Mouse (Mus musculus) lung, adult 2 months (tissue): ENCODE measurements around the gene Arhgef39. TPM values are rescaled to one million over a fixed set of nuclear protein-coding genes. Genes with fewer than 3 reads are reported as not detected.
A peak's percentile ranks its signal among the peaks of the same experiment; 100 is the strongest.
"Not testable (repeated sequence)": the region's sequence is repeated elsewhere in the genome, so short reads cannot be mapped to it uniquely, and the experiment has no call there.

Experiments
- DNase-seq: peaks from one replicate; pipeline ENCODE4 v3.0.0; 2022
- H3K4me1 ChIP-seq: fragments of 200-500 bp; 2 replicates; pipeline ENCODE4 v1.6.1; 2011; ENCODE audit warnings: low read length; ENCODE audit not compliant: control insufficient read depth, insufficient read depth
- H3K4me3 ChIP-seq: fragments of 200-500 bp; replicated peaks from 2 replicates; pipeline ENCODE3; 2011; ENCODE audit warnings: low read depth, mild to moderate bottlenecking, control low read depth, low read length; ENCODE audit errors: extremely low read depth
- CTCF ChIP-seq: fragments of 200-500 bp; IDR thresholded peaks from 2 replicates; pipeline ENCODE4 v1.5.1; 2011; ENCODE audit warnings: mild to moderate bottlenecking, low read length, control low read depth; ENCODE audit not compliant: insufficient read depth
- POLR2A ChIP-seq: fragments of 200-500 bp; IDR thresholded peaks from 2 replicates; pipeline ENCODE4 v1.6.1; 2011; ENCODE audit warnings: low read depth, mild to moderate bottlenecking, control low read depth, low read length, borderline replicate concordance; ENCODE audit errors: extremely low read depth
- WGBS: fragments of 180-500 bp; shearing (Covaris S2); methylation state at CpG from one replicate; pipeline ENCODE4 v1.1.7; 2018; 5-methylcytosine and 5-hydroxymethylcytosine counted together
- polyA plus RNA-seq: library from polyadenylated mRNA; depleted of rRNA; stranded (reverse); fragments of >200 nt; gene quantifications from 2 replicates; pipeline ENCODE4 v1.2.3, GENCODE M21; 2012

The Arhgef39 gene
- polyA plus RNA-seq, 1 experiment: 6.9 TPM

DNA sequence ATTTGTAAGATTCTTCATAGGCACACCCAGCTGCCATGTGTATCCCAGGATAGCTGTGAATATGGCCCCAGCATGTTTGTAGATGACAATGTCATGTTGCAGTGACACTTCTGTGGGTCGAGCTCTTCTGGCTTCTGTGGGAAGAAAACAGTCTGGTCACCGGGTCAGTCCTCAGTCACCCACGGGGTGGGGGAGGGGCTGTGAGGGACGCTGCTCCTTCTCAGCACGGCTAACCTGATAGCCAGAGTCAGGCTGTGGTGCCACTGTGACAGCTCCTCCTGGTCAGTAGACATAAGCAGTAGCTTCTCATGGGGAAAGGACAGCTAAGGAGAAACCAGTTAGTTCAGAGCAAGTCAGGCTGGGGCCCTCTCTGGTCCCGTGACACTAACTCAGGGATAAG, 2.9 kb downstream of the Arhgef39 start:
- 63% methylated on average over 6 of the region's 6 CpGs for WGBS
- no peak for DNase-seq
- Histone ChIP-seq H3K4me3 (no peak overlapping the region), H3K4me1 (peaks cover 3% of the 10 kb centered on the region; the same call in 1 of the 2 replicates)
- TF ChIP-seq CTCF (no peak), POLR2A (no peak)

DNA sequence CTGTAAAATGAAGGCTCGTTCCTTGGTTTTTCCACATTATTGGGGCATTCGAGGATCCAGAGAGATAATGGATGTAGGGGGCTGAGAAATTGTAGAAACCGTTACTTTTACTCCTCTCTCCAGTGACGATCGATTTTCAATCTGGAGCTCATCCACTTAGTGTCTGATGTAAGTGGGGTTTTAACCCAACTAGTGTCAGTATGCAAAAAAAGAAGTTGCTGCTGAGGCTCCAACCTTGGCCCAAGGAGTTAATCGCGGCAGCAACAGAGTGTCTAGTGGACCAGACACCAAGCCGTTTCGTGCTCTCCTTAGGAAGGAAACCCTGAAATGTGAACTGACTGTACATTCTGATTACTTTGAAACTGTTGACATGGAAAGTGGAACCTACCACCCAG, 5.7 kb downstream of the Arhgef39 start:
- 1% methylated on average over 9 of the region's 9 CpGs for WGBS
- H3K4me1 ChIP-seq: peaks cover 5% of the 10 kb centered on the region; the same call in 1 of the 2 replicates
- H3K4me3 ChIP-seq: peak overlapping the region; percentile 93
- no peak for DNase-seq
- no peak for TF ChIP-seq POLR2A

DNA sequence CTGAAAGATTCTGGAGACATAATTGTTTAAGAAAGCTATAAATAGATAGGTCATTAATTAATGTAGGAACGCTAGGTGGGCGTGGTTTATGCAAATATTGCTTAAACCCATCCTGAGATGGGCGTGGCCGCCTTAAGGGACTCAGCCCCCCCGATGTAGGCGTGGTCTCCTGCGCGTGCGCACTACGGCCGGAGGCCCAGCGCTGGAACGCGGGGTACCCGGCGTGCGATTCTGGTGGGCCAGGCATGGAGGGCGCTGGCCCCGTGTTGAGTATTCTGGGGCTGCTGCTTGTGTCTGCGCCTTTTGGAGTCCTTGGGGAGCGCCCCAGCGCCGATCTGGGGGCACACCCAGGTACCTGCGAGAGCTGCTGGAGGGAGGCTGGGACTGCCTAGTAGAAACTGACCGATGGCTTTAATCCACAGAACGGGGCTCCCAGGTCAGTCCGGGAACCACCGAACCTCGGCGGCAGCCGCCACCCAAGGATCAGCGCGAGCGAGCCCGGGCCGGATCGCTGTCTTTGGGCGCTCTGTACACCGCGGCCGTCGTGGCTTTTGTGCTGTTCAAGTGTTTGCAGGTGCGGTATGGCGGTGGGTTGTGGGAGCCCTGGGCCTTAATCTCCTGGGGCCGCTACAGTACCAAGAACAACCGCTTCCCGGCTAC, 6.2 kb downstream of the Arhgef39 start:
- Histone ChIP-seq H3K4me1 (peaks cover 5% of the 10 kb centered on the region; the same call in 1 of the 2 replicates), H3K4me3 (peak overlapping the region; percentile 93)
- DNase-seq: peak; percentile 97
- peak; percentile 90 for TF ChIP-seq POLR2A
- TF ChIP-seq CTCF: no peak
- under 1% methylated on average over 47 of the region's 47 CpGs for whole genome bisulfite sequencing

DNA sequence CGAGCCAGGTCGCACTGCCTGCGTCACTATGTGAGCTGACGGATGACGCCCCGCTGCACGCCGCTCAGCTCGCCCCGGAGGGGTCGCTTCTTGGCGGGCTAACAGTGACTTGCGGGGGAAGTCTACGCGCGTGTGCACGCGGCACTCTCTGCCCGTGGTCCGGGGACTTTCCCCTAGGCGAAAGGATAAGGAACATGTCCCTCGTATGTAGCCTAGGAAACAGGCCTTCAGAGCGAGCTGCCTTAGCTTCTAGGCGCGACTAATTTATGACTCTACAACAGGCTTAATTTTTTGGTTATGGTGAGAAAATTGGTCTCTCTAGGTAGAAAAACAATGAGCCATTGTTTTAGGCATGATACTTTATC, 6.7 kb downstream of the Arhgef39 start, which contains the start of gene Ccdc107:
Ccdc107 (plus strand) TSS at position 80 of the 365 bp plus-strand sequence.
- Histone ChIP-seq H3K4me3 (peak within 1 kb of the TSS; percentile 93), H3K4me1 (peaks cover 5% of the 10 kb centered on the region; the same call in 1 of the 2 replicates)
- TF ChIP-seq CTCF (no peak), POLR2A (no peak)
- WGBS: under 1% methylated on average over 25 of the region's 25 CpGs
- peak; percentile 83 for DNase-seq

DNA sequence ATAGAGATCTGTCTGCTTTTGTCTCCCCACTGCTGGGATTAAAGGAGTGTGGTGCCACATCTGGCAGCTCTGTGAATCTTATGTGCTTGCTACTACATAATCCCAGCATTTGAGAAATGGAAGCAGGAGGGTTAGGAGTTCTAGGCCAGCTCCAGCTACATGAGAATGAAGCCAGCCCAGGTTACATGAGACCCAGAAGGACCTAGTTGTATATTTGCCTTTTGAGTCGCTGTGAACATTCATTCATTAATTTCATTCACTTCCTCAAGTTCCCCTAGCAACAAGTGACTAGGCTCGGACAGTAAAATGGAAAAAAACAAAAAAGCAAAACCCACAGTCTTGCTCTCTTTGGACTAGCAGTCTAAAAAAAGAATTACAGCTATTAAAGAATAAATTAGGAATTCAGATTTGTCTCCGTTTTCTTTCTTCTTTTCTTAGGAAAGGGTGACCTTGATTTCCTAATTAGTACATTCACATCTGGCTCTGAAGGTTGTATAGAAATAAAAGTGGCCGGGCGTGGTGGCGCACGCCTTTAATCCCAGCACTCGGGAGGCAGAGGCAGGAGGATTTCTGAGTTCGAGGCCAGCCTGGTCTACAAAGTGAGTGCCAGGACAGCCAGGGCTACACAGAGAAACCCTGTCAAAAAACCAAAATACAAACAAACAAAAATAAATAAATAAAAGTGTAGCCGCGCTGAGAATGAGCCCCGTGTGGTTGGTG, 7.2 kb downstream of the Arhgef39 start:
- DNase-seq: no peak
- 33% methylated on average over 12 of the region's 12 CpGs for WGBS
- peaks cover 5% of the 10 kb centered on the region; the same call in 1 of the 2 replicates for H3K4me1 ChIP-seq
- no peak for TF ChIP-seq CTCF
- no peak for TF ChIP-seq POLR2A
- peak overlapping the region; percentile 42 for H3K4me3 ChIP-seq

DNA sequence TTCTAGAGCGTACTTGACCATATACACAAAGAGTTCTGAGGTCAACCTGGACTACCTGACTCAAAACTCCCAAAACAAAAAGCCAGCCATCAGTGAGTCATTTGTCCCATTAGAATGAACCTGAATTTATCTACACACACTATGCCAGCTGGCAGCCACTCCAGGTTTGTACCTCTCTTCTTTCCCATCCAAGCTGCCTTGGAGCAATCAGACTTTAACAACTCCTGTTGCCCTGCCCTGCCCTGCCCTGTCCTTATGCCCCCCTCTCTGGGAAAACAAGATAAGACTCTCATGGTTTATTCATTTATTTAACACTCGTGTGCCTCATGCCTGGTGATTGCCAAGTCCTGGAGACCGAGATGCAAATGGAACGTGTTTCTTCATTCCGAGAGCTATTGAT, 8.7 kb downstream of the Arhgef39 start:
- peak; percentile 44 for DNase-seq
- 63% methylated on average over 5 of the region's 5 CpGs for WGBS

DNA sequence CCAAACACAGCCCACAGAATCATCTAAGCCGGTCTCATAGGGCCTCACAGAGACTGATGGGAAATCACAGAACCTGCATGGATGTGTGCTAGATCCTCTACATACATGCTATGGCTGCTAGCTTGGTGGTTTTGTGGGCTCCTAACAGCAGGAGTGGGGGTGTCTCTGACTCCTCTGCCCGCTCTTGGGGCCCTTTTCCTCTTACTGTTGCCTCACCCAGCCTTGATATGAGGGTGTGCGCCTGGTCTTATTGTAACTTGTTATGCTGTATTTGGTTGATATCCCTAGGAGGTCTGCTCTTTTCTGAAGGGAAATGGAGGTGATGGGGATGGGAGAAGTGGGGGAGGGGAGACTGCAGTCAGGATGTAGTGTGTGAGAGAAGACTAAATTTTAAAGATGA, 9.9 kb downstream of the Arhgef39 start:
- no peak for DNase-seq
- WGBS: 95% methylated on average over 3 of the region's 3 CpGs
- Histone ChIP-seq H3K4me1 (peaks cover 5% of the 10 kb centered on the region; the same call in 1 of the 2 replicates), H3K4me3 (no peak overlapping the region)
- TF ChIP-seq CTCF: no peak
- TF ChIP-seq POLR2A: no peak

More for the DNA sequence above, 8.7 kb downstream of the Arhgef39 start:
- TF ChIP-seq POLR2A (no peak), CTCF (no peak)
- H3K4me3 ChIP-seq: no peak overlapping the region
- peaks cover 5% of the 10 kb centered on the region; the same call in 1 of the 2 replicates for H3K4me1 ChIP-seq

DNA sequence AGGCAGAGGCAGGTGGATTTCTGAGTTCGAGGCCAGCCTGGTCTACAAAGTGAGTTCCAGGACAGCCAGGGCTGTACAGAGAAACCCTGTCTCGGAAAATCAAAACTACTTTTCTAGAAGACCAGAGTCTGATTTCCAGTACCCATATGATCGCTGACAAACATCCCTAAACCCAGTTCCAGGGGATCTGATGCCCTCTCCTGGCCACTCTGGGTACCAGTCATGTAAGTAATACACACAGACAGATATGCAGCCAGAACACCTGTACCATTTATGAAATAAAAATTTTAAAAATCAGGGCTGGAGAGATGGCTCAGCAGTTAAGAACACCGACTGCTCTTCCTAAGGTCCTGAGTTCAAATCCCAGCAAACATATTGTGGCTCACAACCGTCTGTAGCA, 13.8 kb downstream of the Arhgef39 start:
- H3K4me1 ChIP-seq, H3K4me3 ChIP-seq, DNase-seq: not testable (repeated sequence)
- 84% methylated on average over 5 of the region's 5 CpGs for WGBS

DNA sequence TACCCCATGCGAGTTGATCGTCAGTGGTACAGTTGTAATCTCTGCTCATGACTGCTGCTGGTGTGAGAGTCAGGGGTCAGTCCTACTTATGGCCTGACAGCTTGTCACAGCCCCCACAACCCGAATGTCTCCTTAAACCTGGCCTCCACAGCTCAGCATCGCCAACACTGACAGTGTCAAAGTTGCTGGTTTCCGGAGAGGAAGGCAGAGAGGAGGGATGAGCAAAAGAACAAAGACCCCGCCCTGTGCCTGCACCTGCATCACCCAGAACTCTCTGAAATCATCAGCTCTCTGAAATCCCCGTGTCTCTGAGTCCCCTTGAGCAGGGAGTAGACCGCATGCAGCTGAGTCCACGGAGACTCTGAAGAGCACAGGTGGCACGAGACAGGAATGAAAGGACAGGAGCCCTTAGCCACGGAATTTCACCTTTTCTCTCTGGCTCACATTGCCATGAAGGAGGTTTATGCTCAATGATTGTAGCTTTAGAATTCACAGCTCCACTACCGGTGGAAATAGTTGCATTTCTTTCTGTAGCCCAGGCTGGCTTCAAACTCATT, 15.9 kb downstream of the Arhgef39 start, which contains the start of gene Sit1:
Sit1 (minus strand) TSS at position 200 of the 557 bp plus-strand sequence.
- Histone ChIP-seq H3K4me3 (no peak within 1 kb of the TSS), H3K4me1 (peaks cover 3% of the 10 kb centered on the region; the same call in 1 of the 2 replicates)
- TF ChIP-seq CTCF (no peak), POLR2A (no peak)
- WGBS: 57% methylated on average over 12 of the region's 12 CpGs
- DNase-seq: no peak

DNA sequence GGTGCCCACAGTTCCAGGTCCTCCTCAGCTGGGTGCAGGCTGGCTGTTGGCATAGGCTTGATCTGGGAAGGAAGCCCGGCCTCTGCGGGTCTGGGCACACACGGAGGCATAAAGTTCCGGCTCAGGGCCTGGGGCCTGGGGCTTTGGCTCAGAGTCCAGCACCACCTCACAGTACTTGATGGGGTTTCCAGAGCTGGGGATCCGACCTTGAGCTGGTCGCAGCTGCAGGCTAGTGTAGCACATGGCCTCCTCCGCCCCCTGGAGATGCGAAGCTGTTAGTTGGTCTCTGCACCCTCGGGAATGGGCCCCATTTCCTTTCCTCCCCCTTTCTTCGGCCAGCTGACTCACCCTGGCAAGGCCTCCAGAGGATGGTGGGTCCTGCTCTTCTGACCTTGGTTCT, 16.9 kb downstream of the Arhgef39 start:
- H3K4me3 ChIP-seq: no peak overlapping the region
- no peak for TF ChIP-seq CTCF
- no peak for TF ChIP-seq POLR2A
- 39% methylated on average over 10 of the region's 10 CpGs for WGBS
- peaks cover 6% of the 10 kb centered on the region; the same call in 1 of the 2 replicates for H3K4me1 ChIP-seq
- DNase-seq: no peak
